Mouse (Mus musculus) G1E (cell line): ENCODE measurements around the gene Ap5b1.

Experiments
- CTCF ChIP-seq: IDR thresholded peaks from 2 replicates; pipeline ENCODE4 v1.5.1; 2012; ENCODE audit warnings: low read depth, low read length, inconsistent platforms, mixed read lengths
- GATA1 ChIP-seq: IDR thresholded peaks from 2 replicates; pipeline ENCODE4 v1.6.1; 2012; ENCODE audit warnings: borderline replicate concordance, low read length, inconsistent platforms, mixed read lengths
- TAL1 ChIP-seq: conservative IDR thresholded peaks from 2 replicates; pipeline ENCODE4 v1.6.1; 2012; ENCODE audit warnings: low read depth, low read length, inconsistent platforms, mixed read lengths

DNA sequence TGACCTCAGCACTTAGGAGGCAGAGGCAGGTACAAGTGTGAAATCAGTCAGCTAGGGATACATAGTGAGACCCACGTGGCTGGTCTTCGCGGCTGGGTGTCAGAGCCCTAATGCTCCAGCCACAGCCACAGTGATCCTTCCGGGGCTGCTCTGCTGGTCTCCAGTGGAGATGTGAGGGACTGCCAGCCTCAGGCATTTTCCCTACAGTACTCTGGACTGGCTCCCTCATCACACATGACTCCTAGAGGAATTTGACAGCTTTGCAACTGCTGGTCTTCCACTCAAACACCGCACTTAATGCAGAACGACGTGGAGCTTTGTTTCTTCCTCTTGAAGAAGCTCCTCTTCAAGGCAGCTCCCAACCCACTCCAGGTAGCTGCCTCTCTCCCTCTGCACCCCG, 38.4 kb downstream of the Ap5b1 start:
- TF ChIP-seq GATA1: no peak
- no peak for TF ChIP-seq CTCF
- no peak for TF ChIP-seq TAL1
